9 mouse cellular contexts compared by ENCODE assay signal in genomic region chr13:10360777-10361176, GRCm38 (mm10). TPM values are rescaled to one million over a fixed set of nuclear protein-coding genes. Genes with fewer than 3 reads are reported as not detected.
DNase-seq lines count a peak whose midpoint lies in the region; ATAC-seq lines count a peak whose summit lies in the region.
"Had no signal": no experiment of that assay in that cellular context is flagged by ENCODE, and none has a peak within 500 bp of the region (broad histone marks: within the 10 kb centered on the region; RNA-seq: fewer than 3 reads in every experiment).

Gene Chrm3, minus strand, starts transcription at chr13:10360847.

- H3K27ac ChIP-seq in intestine, embryonic 15.5 days, result peak within 1 kb of the TSS; percentile 27; the same call in 1 of the 2 replicates

- no peaks in the 10 kb centered on the region for H3K36me3 ChIP-seq in intestine, embryonic 15.5 days

- H3K4me1 ChIP-seq in intestine, embryonic 15.5 days (replicated peaks), result peaks cover 8% of the 10 kb centered on the region; the same call in 1 of the 2 replicates

- ATAC-seq in intestine, embryonic 15.5 days, result peak; percentile 88
- no peak for ATAC-seq in erythroid progenitor cell, adult 5-6 weeks (replicated peaks; ENCODE audit: low FRiP score, poor library complexity, severe bottlenecking)
- ATAC-seq: Patski had no signal

- intact Hi-C loops in gastrocnemius, postnatal 36 days (cut with DNase I), result no loop called here

- peak within 1 kb of the TSS; percentile 60 for H3K9ac ChIP-seq in intestine, embryonic 15.5 days

- under 1% methylated on average over 18 of the region's 18 CpGs for WGBS in intestine, embryonic 15.5 days

- peak within 1 kb of the TSS; percentile 95 for H3K4me2 ChIP-seq in intestine, embryonic 15.5 days (replicated peaks)

- H3K9me3 ChIP-seq in intestine, embryonic 15.5 days, result no peaks in the 10 kb centered on the region

- H3K27me3 ChIP-seq in intestine, embryonic 15.5 days (replicated peaks), result no peaks in the 10 kb centered on the region; the same call in 1 of the 2 replicates

- DNase-seq in R1 (ENCODE audit: low read depth, low spot score), result peak; percentile 30
- peak; percentile 72 for DNase-seq in embryo, embryonic 10.5 days (ENCODE audit: low spot score)
- DNase-seq in gastrocnemius, postnatal 36 days, result peak; percentile 22 to 25
- DNase-seq in left cerebral cortex, adult 9 months (ENCODE audit: low spot score in 2 of 2), result peak; percentile 26 to 70
- DNase-seq in lung, postnatal 36 days, result peak; percentile 47
- peak; percentile 78 to 81 for DNase-seq in right cerebral cortex, adult 2 months (ENCODE audit: low spot score in 2 of 2)

- peak within 1 kb of the TSS; percentile 57 for H3K4me3 ChIP-seq in intestine, embryonic 15.5 days (replicated peaks)

RNA-seq across cellular contexts. Expression of gene Chrm3, which starts in this region (rescaled TPM):
- under 1 TPM; 0.25 to 0.33 TPM for total RNA-seq in gastrocnemius, postnatal 36 days (2021)
- 1.4 and 2.0 TPM in 2 replicates for polyA plus RNA-seq in intestine, embryonic 15.5 days (2015; fragmentation: Nextera tagmentation; extraction: Ambion mirVana)
- not detected in 2 replicates for total RNA-seq in erythroid progenitor cell, adult 5-6 weeks (2015; ENCODE audit: low replicate concordance)
- total RNA-seq in erythroid progenitor cell, adult 5-6 weeks (2017; ENCODE audit: low replicate concordance), result not detected in 2 replicates
- polyA plus RNA-seq: Patski had no signal

Comparison
In these comparisons a context has a peak if more than half of its experiments do, and no peak if none do; other contexts are left out.
1. Peak in DNase-seq in gastrocnemius, postnatal 36 days; RNA of the gene not detected or under 1 TPM.
2. DNase-seq: peak in every context shown above with its lines; median percentile 80 in right cerebral cortex, adult 2 months; 72 in embryo, embryonic 10.5 days; 48 in left cerebral cortex, adult 9 months; 47 in lung, postnatal 36 days; 30 in R1; 24 in gastrocnemius, postnatal 36 days.